Mouse (Mus musculus) yolk sac, embryonic 10.5 days (tissue): ENCODE data around the gene Ptprm.

ENCODE experiments used
- DNase-seq: peaks from one replicate; pipeline ENCODE4 v3.0.0-alpha.2; 2017; ENCODE audit warnings: low spot score

Ptprm gene

DNA sequence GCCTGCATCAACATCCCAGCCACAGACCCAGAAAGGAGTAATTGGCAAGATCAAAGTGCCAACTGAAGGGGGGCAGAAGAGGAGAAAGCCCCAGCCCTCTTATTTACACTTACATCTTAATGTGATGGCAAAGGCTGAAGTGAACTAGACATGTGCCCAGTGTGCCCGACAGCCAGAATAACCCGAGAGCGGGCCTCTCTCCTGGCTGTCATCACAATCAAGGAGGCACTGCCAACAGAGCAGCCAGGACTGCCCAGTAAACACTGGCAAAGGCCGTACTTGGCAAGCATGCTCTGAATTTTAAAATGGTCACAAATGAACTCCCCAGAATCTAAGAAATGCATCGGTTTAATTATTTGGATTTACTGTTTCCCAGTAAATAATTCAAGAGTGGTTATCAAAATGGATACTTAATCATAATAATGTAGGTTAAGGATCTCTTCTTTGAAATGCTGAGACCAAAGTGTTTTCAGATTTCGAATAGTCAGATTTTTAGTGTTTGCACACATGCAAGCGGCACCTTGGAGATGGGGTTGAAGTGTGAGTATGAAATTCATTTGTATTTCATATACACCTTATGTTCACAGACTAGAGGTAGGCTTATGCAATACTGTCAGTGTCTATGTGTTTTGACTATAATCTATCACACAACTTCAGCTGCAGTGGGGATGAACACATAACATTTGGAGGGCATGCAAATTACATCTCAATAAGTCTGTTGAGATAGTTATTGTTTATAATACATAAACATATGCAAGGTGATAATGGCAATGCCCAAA is 282.8 kb downstream of the Ptprm start:
- no peak for DNase-seq

DNA sequence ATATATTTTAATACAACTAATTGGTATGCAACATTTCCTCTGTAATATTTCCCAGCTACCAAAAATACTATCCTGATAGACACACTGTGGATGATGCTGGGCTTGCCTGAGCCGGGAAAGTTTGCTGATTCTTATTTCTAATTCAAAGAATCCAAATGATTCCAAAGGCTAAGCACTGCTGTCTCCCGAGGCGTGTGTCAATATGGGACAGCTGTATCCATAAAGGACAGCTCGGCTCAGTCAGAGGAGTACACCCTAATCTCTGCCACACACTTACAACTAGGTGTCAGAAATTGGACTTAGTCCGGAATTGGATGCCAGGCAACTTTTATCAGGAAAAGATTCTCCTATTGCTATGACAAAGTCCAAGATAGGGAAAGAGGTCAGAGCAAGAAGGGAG is 290.6 kb downstream of the Ptprm start:
- no peak for DNase-seq

DNA sequence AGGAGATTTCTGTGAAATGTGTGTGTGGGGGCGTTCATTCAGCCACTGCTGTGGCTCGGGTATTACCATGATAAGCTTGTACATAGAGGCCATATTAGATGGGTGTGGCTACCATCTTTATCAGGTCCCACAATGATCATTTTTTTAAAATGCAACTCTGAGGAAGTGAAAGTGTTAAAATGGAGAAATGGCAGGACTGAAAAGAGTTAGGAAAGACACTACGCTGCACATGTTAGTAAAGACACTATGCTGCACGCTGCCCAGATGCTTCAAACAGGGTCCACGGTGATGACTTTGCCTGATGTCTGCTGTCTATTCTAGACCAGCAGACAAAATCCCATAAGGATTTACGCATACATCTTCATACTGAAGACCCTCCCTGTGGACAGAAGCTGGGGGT is 298.6 kb downstream of the Ptprm start:
- DNase-seq: no peak

DNA sequence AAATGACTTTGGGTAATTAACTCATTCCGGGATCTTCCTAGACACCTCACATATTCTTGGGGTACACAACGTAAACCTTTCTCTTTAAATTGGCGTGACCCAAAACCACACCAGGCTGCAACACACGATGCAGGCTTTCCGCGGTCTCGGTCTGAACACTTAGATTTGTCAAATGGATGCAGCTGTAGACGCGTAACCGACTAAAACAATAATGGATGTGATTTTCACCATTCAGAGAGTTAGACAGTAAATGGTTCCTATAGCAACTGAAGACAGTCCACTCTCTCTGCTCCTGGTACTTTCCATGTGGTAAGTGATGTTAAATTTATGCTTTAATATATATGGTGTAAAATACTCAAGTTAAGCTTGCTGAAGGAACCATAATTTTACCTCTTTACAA is 300.1 kb downstream of the Ptprm start:
- no peak for DNase-seq

DNA sequence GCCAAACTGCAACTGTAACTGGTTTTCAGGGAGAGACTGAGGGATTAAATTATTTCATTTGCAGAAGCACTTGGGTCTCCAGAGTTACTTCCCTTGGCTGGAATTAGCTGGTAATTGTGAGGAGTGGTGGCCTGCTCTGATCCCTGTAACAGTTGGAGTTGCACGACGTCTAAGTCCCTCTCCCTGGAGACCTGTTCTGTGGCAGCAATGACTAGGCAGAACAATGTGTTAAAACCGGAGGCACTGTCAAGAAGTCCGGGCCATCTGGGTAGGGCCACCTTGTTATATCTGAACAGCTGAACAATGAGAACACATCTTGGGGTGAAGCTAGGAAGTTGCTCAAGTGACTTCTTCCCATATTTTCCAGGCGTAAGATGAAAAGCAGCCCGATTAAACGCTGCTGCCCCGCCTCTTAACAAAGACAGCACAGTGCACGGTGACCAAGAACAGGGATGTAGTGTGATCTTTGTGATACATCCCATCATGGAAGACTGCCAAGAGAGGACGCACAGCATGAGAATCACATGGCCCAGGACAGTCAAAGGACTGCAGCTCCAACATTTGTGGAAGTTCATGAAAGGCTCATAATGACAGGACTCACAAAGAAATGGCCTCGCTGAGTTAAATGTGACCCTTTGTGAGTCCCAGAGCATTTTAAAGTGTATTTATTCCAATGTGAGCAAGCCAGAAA is 301.5 kb downstream of the Ptprm start:
- no peak for DNase-seq

DNA sequence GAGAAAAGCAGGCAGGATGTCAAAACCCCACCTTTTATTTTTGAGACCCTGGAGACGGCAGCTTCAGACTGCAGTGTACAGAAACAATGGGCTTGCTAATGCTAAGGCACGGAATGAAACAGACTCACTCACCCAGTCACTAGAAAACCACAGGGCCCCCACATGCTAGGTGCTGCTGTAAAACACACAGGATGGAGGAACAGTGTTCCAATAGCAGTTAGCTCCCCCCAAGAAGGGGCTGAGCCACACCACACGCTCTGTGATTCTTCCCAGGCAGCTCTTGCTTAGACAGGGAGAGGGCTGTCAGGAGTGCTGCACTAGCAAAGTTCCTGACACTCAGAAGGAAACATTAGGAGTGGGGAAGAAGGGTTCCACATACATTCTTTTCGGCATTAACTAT is 306.6 kb downstream of the Ptprm start:
- no peak for DNase-seq

DNA sequence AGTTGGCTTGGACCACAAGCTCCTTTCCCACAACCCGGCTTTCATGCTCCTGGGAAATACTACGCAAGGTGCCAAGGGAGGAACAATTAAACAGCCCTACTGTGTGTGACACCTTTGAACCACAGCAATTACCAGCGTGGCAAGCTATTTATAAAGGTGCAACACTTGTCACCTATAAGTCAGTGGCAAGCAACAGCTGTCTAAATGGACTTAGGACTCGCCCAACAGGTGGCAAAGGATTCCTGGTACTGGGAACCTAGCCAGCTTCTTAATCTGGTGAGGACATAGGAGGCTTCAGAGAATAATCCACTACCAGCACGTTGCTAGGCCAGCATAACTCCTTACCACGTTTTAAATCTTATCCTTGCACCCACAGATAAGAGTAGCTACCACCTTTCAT is 315.7 kb downstream of the Ptprm start:
- no peak for DNase-seq

DNA sequence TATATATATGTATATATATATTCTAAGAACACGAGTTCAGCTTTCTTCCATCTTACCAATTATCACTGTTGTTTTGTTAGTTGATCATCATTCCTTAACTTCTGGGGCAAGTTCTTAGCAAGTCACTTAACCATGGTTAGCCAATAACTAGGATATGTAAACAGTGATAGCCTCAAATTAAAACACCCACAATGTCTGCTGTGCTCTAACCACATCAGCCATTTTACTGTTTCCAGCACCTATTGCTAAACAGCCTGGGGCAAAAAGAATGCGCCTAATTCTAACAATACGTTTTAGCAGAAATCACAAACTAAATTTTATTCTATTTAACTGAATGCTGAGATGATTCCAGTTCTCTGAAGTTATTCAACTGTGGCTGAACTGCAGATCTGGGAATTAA is 320.7 kb downstream of the Ptprm start:
- DNase-seq: no peak

DNA sequence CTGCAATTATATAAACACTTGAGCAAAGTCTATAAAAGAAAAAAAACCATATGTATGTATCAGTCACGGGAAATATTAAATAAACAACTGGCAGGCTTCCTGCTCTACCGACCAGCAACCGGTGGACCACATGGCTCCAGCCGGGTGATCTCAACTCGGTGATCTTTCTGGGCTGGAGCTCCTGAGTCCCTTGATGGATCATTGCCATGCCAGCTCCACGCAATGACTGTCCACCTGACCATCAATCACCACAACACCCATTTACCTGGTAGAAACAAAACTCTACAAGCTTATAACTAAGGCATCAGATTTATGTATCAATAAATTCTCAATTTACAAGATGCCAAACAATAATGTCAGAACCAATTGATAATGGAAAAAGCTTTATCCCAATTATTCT is 322.2 kb downstream of the Ptprm start:
- DNase-seq: no peak

DNA sequence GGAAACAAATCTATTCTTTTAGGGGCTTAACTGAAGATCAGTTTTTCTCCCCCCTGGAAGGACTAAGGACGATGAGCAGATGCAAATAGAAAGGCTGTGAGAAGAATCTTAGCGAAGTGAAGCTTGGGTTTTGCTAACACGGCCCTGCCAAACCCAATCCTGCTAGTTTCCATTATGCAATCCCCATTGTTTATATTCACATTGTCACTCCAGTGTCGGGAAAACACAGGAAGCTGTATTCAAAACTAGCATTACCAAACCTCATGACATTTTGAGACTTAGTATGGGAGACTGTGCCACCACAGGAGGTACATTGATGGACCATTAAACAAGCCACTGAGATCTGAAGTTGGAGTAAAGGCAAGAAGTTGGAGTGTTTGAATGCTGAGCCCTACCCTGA is 322.9 kb downstream of the Ptprm start:
- DNase-seq: no peak

DNA sequence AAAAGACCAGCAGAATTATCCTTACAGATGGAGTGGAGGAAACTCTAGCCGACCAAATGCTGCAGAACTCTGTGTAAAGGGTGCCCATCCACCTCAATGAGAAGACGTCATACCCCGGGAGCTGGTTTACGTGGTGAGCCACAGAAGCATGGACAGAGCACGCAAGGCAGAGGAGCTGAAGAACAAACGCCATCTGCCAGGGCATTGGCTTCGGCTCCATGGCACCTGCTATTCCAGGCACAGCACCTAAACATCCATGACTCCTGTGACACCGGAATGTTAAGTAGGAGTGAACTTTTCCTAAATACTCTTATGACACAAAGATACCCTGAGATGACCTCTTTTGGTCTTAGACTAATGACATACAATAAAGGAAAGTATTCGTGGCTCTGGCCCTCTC is 327.0 kb downstream of the Ptprm start:
- DNase-seq: no peak

DNA sequence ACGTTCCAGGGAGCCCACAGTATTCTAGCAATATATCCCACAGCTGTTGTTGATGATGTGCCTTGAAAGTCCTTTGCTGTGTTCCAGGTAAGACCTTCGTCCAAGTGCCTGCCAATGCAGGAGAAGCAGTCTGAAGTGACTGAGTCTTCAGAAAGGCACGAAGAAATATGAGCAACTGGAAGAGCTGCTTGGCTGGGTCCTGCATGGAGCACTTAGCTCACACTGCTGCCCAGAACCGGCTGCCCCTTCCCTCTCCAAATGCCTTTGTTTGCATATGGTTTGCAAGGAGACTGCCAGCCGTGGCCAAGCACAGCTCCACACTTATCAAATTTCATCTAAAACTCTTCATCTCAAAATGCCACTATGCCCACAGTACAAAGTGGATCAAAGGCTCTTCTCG is 337.8 kb downstream of the Ptprm start:
- DNase-seq: no peak

DNA sequence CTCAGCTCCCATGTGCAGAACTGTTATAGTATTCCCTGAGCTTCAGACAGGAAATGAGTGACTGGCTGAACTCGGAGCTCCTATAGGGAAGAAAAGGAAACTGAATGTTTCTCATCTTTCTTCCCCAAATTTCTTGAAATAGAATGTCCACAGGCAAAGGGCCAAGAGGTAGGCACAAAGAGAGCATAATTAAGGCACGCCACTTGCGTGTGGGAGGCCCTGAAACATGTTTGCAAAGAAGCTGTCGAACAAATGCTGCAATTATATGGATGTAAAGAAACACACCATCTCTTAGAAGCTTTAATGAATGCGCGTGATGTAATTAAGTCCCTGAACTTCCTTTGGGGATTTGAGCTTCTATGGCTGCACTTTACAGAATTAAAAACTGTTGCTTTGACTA is 341.0 kb downstream of the Ptprm start:
- no peak for DNase-seq

DNA sequence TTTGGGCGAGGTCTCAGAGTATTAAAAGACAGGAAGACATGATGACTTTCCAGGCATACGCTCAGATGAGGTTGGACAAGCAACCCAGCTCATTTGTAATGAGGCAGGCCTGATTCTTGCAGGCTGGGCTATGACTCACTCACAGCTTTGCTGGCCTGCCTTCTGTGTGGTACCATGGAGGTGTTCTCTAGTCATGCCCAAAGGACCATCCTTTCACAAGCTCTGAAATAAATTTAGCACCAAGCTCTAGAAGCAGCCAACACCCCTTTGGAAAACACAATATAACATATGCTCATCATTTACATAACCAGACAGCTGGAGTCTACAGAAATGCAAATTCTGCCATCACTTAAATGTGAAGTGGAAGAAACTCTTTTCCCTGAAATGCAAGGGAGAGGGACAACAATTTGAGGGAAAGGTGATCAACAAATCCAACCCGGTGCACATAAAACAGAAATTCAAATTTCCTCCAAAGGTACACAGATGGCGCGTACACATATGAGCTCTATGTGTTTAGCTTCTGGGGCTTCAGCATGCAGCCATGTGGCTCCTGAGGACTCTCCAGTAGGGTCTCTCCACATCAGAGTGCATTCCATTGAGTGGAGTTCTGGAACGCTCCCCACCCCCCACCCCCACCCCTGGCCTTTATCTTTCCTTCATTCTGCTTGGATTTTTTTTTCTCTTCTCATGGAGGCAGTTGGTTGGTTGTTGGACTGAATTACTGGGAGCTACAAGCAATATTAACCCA is 342.2 kb downstream of the Ptprm start:
- no peak for DNase-seq

DNA sequence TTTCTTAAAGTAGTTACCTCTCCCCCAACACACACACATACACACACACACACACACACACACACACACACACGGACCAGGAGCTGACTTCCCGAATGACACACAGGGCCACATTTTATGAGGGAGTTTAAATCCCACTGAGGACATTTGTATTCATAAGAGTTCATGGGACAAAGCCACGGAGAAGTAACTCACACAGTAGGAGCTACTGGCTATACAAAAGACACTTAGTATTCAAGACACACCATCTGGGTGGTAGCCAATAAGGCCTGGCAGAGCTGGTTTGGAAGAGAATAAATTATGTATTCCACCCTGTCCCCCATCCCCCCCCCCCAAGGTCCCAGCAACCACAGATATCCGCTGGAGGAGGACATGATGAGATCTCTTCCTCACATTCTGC is 344.1 kb downstream of the Ptprm start:
- DNase-seq: no peak

DNA sequence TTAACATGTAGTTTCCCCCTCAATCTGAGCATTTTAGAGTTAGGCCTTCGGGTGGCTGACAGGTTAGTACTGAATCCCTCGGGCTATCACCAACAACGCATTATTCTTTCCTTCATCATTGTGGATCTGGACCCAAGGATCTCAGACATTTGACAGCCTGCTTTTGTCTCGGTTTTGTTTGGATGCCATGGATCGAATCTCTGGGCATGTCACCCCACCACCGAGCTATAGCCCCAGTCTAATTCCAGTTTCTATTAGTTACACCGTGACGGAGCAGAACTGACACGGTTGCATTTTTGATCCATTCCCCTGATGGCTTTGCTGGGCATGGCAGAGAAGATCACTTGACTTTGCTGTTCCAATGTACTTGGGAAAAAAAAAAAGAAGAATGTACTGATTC is 346.1 kb downstream of the Ptprm start:
- DNase-seq: no peak

DNA sequence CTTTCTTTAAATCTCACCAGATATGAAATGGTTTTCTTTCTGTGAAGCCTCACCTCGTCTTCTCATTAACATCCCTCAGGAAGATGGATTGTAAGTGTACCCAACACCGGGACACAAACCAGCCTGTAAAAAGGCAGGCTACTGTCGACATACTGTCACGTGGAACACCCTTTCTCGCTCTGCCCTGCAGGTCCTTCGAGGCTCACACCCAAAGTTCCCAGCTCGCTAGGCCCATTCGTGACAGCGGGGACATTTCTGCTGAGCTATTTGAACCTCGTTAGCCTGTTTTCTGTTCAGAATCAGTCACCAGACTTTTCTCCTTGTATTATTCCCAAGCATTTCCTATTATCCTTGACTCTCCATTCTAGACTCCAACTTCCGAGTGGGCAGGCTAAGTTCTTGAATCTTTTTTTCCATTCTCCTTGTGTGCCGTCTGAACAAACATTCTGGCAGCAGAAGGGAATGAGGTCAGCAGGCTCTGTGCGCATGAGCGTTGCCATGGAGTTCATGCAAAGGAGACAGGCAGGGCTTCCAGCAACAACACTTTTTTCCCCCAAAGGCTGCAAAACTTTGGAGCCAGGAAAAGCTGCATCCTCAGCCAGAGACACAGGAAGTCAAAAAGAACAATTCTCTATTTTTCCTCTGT is 347.4 kb downstream of the Ptprm start:
- peak; percentile 2 for DNase-seq

DNA sequence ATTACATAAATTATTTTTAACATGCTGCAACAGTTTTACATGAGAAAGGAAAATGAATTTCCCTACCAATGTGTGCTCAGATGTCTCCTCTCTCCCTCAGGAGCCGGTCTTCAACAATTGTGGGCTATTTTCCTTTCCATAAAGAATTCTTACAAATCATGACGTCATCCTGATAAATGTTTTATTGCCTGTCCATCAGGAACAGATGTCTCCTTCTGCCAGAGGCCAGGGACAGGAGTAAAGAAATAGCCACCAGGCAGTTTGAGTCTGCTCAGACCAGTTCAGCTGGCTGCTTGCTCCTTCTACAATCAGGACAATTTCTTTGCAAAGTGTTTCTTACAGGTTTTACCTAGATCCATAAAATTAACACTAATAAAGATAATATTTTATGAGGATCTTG is 357.4 kb downstream of the Ptprm start:
- no peak for DNase-seq

DNA sequence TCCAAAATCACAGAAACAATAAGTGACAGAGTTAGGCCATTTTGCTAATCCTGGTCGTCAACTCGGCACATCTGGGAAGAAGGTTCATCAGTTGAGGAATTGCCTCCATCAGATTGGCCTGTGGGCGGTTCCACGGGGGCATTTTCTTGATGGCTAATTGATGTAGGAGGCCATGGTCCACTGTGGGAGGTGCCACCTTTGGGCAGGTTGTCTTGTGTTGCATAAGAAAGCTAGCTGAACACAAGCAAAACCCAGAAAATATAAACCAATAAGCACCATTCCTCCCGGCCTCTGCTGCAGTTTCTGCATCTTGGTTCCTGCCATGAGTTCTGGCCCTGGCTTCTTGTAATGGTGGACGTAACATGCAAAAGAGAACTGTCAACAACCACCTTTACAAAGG is 358.2 kb downstream of the Ptprm start:
- DNase-seq: no peak

DNA sequence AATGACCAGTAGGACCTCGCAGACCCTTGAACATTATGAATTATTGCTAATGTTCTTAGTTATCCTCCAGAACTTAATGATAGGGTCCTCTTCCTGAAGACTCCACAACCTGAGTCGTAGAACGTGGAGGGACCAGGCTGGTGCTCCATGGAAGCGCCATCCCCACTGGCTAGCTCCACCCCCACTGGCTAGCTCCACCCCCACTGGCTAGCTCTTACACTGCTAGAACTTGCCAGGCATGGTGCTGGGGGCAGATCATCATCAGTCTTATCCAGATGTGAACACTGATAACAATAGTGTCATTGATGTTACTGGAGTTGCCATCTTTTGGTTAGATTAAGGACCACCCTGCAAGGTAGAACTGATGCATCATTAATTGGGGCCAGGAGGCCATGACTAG is 362.4 kb downstream of the Ptprm start:
- DNase-seq: no peak

DNA sequence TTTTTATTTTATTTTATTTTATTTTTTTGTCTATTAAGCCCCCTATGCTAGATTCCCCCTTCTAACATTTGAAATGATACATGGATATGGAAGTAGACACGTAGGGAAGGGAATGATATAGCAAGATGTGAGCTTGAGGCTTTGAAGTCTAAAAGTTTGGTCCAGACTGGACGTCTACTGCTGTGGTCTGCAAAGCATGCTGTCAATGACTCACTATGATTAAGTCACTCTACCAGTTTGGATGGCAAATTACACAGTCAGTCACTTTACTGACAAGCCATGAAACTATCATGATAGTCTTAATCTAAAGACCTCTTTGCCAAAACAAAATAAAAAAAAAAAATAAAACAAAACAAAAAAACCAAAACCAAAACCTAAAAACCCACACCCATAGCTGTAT is 363.5 kb downstream of the Ptprm start:
- no peak for DNase-seq

DNA sequence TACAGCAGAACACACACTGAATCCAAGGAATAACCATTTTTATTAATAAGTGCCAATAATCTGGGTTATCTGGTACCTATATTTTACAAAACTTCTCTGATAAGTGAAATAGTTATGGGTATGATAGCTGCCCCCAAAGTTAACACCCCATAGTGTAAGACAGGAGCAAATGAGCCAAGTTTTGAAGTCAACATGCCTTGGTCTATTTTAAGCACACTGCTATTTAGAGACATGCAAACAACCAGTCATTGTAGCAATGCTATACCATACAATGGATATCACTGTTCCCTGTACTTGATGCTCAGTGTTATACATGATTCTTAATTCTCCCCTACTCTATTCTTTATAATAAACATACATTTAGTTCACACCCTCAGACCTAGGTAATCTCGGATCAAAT is 366.2 kb downstream of the Ptprm start:
- no peak for DNase-seq

DNA sequence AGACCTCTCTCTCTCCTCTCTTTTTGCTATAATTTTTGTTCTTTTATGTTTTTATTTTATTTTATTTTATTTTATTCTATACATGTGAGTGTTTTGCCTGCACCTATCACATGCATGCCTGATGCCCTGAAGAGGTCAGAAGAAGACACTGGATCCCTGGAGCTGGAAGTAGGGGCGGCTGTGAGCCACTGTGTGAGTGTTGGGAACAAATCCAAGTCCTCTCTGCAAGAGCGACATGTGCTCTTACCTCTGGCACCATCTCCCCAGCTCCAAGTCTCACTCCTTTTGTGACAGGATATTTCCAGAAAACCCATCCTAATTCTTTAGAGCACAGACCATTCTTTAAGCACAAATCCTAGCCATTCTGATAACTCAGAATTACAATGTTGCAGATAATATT is 372.6 kb downstream of the Ptprm start:
- DNase-seq: no peak
